Mouse (Mus musculus) kidney, adult 2 months (tissue): ENCODE data around the gene P3h2.

Experiments
- CTCF ChIP-seq: fragments of 200-500 bp; conservative IDR thresholded peaks from 2 replicates; pipeline ENCODE4 v1.5.1; 2011; ENCODE audit warnings: low read depth, mild to moderate bottlenecking, control low read depth, low read length, moderate library complexity, mixed read lengths; ENCODE audit not compliant: insufficient read depth, insufficient read length
- POLR2A ChIP-seq: fragments of 200-500 bp; IDR thresholded peaks from one replicate; pipeline ENCODE4 v1.6.1; 2011; ENCODE audit warnings: low read depth, low read length, control low read depth

GRCm38 (mm10) chr16:25934181-25934580, 171.4 kb downstream of the P3h2 start:
- no peak for TF ChIP-seq POLR2A
- TF ChIP-seq CTCF, result no peak
